Mouse (Mus musculus): ENCODE data around the gene Svop. TPM values are rescaled to one million over a fixed set of nuclear protein-coding genes. Genes with fewer than 3 reads are reported as not detected.

The Svop gene
- polyA plus RNA-seq, 1 experiment from 2014 or later = 102 TPM

DNA sequence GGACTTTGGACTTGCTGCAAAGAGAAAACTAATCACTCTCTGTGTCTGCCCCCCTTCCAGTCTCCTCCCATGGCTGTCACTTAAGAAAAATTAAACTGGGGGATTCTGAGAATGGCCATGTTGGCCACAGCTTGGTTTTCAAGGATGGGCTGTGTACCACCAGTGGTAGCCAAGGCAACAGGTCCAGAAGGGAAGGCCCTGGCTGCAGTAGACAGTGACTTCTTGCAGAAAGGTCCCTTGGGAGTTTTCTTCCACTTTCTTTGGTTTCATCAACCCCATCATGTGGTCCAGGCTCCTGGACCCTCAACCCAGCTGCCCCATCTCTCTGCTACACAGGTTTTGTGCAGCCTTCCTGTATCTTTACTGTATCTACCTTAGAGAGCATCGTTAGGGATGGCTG lies 50.5 kb downstream of the Svop start:
- Histone ChIP-seq H3K4me3 (replicated peaks; ENCODE audit: low read length) (no peak overlapping the region), H3K27me3 (replicated peaks; ENCODE audit: control insufficient read depth, insufficient read depth, low read length) (no peaks in the 10 kb centered on the region), H3K4me2 (ENCODE audit: low read length) (no peak overlapping the region), H3K9me3 (ENCODE audit: control insufficient read depth, low read length) (no peaks in the 10 kb centered on the region), H3K9ac (replicated peaks; ENCODE audit: low read depth, low read length) (no peak overlapping the region), H3K36me3 (ENCODE audit: control insufficient read depth, insufficient read depth) (peaks cover 13% of the 10 kb centered on the region), H3K27ac (ENCODE audit: low read length) (no peak overlapping the region), H3K4me1 (replicated peaks; ENCODE audit: control insufficient read depth, insufficient read depth, low read length) (no peaks in the 10 kb centered on the region)
- no peak for ATAC-seq
- 48% methylated on average over 1 of the region's 1 CpGs for WGBS

DNA sequence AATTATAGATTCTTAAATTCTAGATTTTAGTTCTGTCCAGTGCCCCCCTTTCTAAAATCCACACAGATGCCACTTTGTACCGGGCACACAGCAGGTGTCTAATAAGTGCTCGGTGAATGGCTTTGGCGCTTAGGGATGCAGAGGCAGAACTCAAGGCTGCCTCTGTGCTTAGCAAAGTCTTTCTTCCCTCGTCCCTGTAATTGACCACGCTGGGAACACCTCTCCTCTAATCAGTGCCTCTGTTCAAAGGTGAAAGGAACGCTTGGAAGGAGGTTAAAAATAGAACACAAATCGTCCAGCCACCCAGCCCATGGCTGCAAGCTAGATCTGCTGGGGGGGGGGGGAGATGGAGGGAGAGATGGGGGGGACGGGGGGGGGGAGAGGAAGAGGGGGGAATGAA lies 50.9 kb downstream of the Svop start:
- peaks cover 13% of the 10 kb centered on the region for H3K36me3 ChIP-seq (ENCODE audit: control insufficient read depth, insufficient read depth)
- no peak for ATAC-seq
- WGBS = 6% methylated on average over 7 of the region's 8 CpGs

GRCm38 (mm10) chr5:114035111-114035510 lies 56.3 kb downstream of the Svop start:
- Histone ChIP-seq H3K4me3 (replicated peaks; ENCODE audit: low read length) (no peak overlapping the region), H3K36me3 (ENCODE audit: control insufficient read depth, insufficient read depth) (peaks cover 15% of the 10 kb centered on the region; the same call in 1 of the 2 replicates), H3K27ac (ENCODE audit: low read length) (no peak overlapping the region), H3K9me3 (ENCODE audit: control insufficient read depth, low read length) (no peaks in the 10 kb centered on the region), H3K4me2 (ENCODE audit: low read length) (no peak overlapping the region), H3K4me1 (replicated peaks; ENCODE audit: control insufficient read depth, insufficient read depth, low read length) (no peaks in the 10 kb centered on the region), H3K27me3 (replicated peaks; ENCODE audit: control insufficient read depth, insufficient read depth, low read length) (no peaks in the 10 kb centered on the region), H3K9ac (replicated peaks; ENCODE audit: low read depth, low read length) (no peak overlapping the region)
- 55% methylated on average over 10 of the region's 10 CpGs for WGBS
- no peak for ATAC-seq

More for the DNA sequence above, 50.9 kb downstream of the Svop start:
- H3K27me3 ChIP-seq (replicated peaks; ENCODE audit: control insufficient read depth, insufficient read depth, low read length) = no peaks in the 10 kb centered on the region
- no peak overlapping the region for H3K27ac ChIP-seq (ENCODE audit: low read length)
- H3K4me3 ChIP-seq (replicated peaks; ENCODE audit: low read length) = no peak overlapping the region
- H3K4me1 ChIP-seq (replicated peaks; ENCODE audit: control insufficient read depth, insufficient read depth, low read length) = no peaks in the 10 kb centered on the region
- no peak overlapping the region for H3K4me2 ChIP-seq (ENCODE audit: low read length)
- no peaks in the 10 kb centered on the region for H3K9me3 ChIP-seq (ENCODE audit: control insufficient read depth, low read length)
- no peak overlapping the region for H3K9ac ChIP-seq (replicated peaks; ENCODE audit: low read depth, low read length)

- Histone ChIP-seq H3K27me3 (replicated peaks; ENCODE audit: control insufficient read depth, insufficient read depth, low read length) (no peaks in the 10 kb centered on the region), H3K4me2 (ENCODE audit: low read length) (no peak overlapping the region), H3K9me3 (ENCODE audit: control insufficient read depth, low read length) (no peaks in the 10 kb centered on the region), H3K4me3 (replicated peaks; ENCODE audit: low read length) (no peak overlapping the region), H3K9ac (replicated peaks; ENCODE audit: low read depth, low read length) (no peak overlapping the region), H3K27ac (ENCODE audit: low read length) (no peak overlapping the region), H3K4me1 (replicated peaks; ENCODE audit: control insufficient read depth, insufficient read depth, low read length) (no peaks in the 10 kb centered on the region), H3K36me3 (ENCODE audit: control insufficient read depth, insufficient read depth) (peaks cover 15% of the 10 kb centered on the region; the same call in 1 of the 2 replicates)
- WGBS = 86% methylated on average over 7 of the region's 7 CpGs
- no peak for ATAC-seq
Observed at GRCm38 (mm10) chr5:114034393-114034792, 57.0 kb downstream of the Svop start.

DNA sequence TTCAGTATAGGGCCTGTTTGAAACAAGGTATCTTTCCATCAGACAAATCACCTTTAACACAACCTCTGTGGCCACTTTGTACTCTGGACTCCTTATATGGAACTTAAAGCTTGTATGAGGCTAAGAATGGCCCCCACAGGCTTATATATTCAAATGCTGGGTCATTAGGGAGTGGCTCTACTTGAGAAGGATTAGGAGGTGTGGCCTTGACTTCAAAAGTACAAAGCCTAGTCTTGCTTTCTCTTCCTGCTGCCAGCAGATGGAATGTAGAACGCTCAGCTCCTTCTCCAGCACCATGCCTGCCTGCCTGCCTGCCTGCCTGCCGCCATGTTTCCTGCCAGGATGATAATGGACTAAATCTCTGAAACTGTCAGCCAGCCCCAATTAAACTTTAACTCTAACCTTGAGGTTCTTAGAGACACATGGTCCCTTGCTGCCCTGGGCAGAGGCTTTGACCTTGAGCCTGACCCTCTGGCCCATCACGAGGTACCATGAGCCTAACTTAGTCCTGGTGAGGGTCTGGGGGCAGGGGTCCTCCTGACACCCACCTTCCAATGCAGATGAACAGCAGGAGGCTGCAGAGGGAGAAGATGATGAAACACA lies 59.1 kb downstream of the Svop start:
- Histone ChIP-seq H3K9me3 (ENCODE audit: control insufficient read depth, low read length) (no peaks in the 10 kb centered on the region), H3K4me3 (replicated peaks; ENCODE audit: low read length) (no peak overlapping the region), H3K4me1 (replicated peaks; ENCODE audit: control insufficient read depth, insufficient read depth, low read length) (no peaks in the 10 kb centered on the region), H3K9ac (replicated peaks; ENCODE audit: low read depth, low read length) (no peak overlapping the region), H3K27me3 (replicated peaks; ENCODE audit: control insufficient read depth, insufficient read depth, low read length) (no peaks in the 10 kb centered on the region), H3K27ac (ENCODE audit: low read length) (no peak overlapping the region), H3K4me2 (ENCODE audit: low read length) (no peak overlapping the region), H3K36me3 (ENCODE audit: control insufficient read depth, insufficient read depth) (peaks cover 12% of the 10 kb centered on the region; the same call in 1 of the 2 replicates)
- ATAC-seq = no peak
- WGBS = 77% methylated on average over 3 of the region's 3 CpGs

- WGBS = 90% methylated on average over 12 of the region's 12 CpGs
Observed at GRCm38 (mm10) chr5:114030652-114031051, 60.7 kb downstream of the Svop start.

GRCm38 (mm10) chr5:114028111-114028510 lies 63.3 kb downstream of the Svop start:
- Histone ChIP-seq H3K27me3 (replicated peaks; ENCODE audit: control insufficient read depth, insufficient read depth, low read length) (no peaks in the 10 kb centered on the region), H3K9ac (replicated peaks; ENCODE audit: low read depth, low read length) (no peak overlapping the region), H3K4me1 (replicated peaks; ENCODE audit: control insufficient read depth, insufficient read depth, low read length) (0 out of 2 replicates have a peak, but pooled peaks cover 3% of the 10 kb centered on the region), H3K27ac (ENCODE audit: low read length) (no peak overlapping the region), H3K36me3 (ENCODE audit: control insufficient read depth, insufficient read depth) (peaks cover 5% of the 10 kb centered on the region; the same call in 1 of the 2 replicates), H3K4me3 (replicated peaks; ENCODE audit: low read length) (no peak overlapping the region), H3K9me3 (ENCODE audit: control insufficient read depth, low read length) (no peaks in the 10 kb centered on the region), H3K4me2 (ENCODE audit: low read length) (no peak overlapping the region)
- ATAC-seq = no peak
- 83% methylated on average over 12 of the region's 12 CpGs for WGBS

More at GRCm38 (mm10) chr5:114030652-114031051, 60.7 kb downstream of the Svop start:
- peaks cover 12% of the 10 kb centered on the region; the same call in 1 of the 2 replicates for H3K36me3 ChIP-seq (ENCODE audit: control insufficient read depth, insufficient read depth)
- no peaks in the 10 kb centered on the region for H3K9me3 ChIP-seq (ENCODE audit: control insufficient read depth, low read length)
- H3K4me3 ChIP-seq (replicated peaks; ENCODE audit: low read length) = no peak overlapping the region
- H3K27me3 ChIP-seq (replicated peaks; ENCODE audit: control insufficient read depth, insufficient read depth, low read length) = no peaks in the 10 kb centered on the region
- no peaks in the 10 kb centered on the region for H3K4me1 ChIP-seq (replicated peaks; ENCODE audit: control insufficient read depth, insufficient read depth, low read length)
- ATAC-seq = no peak
- H3K27ac ChIP-seq (ENCODE audit: low read length) = no peak overlapping the region
- no peak overlapping the region for H3K9ac ChIP-seq (replicated peaks; ENCODE audit: low read depth, low read length)
- H3K4me2 ChIP-seq (ENCODE audit: low read length) = no peak overlapping the region

DNA sequence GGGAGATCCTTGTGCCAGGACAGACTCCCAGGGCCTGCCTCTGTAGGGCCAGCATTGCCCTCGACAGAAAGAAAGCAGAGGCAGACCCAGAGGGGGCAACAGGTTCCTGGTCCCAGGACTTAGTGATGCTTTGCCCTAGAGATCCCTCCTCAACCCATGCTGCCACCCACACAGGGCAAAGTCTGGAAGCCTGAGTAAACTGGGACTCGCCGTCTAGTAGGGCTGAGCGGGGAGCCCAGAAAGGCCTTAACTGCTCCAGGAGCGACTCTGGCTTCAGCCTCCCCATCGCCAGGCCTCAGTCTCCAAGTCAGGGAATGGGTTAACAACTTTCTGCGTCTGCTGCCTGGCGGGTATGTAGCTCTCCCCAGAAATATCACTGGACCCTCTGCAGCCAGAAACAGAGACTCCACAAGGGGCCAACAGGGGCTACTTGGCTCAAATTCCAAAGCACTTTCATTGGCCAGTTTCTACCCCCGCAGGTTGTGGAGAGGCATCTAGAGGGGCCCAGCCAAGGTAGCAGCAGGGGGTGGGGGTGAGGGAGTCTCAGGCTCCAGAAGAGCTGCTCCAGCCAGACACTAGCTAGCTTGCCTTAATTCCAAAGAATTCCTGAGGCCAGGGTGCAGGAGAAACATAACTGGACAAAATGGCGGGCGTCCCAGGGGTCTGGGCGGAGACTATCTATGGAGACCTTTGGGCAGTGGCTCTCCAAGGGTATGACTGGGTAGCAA lies 64.0 kb downstream of the Svop start:
- peaks cover 3% of the 10 kb centered on the region; the same call in 1 of the 2 replicates for H3K36me3 ChIP-seq (ENCODE audit: control insufficient read depth, insufficient read depth)
- no peak for ATAC-seq
- H3K4me3 ChIP-seq (replicated peaks; ENCODE audit: low read length) = no peak overlapping the region
- no peaks in the 10 kb centered on the region for H3K27me3 ChIP-seq (replicated peaks; ENCODE audit: control insufficient read depth, insufficient read depth, low read length)
- H3K27ac ChIP-seq (ENCODE audit: low read length) = no peak overlapping the region
- no peak overlapping the region for H3K9ac ChIP-seq (replicated peaks; ENCODE audit: low read depth, low read length)
- no peak overlapping the region for H3K4me2 ChIP-seq (ENCODE audit: low read length)
- WGBS = 91% methylated on average over 12 of the region's 12 CpGs
- no peaks in the 10 kb centered on the region for H3K9me3 ChIP-seq (ENCODE audit: control insufficient read depth, low read length)
- H3K4me1 ChIP-seq (replicated peaks; ENCODE audit: control insufficient read depth, insufficient read depth, low read length) = 0 out of 2 replicates have a peak, but pooled peaks cover 3% of the 10 kb centered on the region

DNA sequence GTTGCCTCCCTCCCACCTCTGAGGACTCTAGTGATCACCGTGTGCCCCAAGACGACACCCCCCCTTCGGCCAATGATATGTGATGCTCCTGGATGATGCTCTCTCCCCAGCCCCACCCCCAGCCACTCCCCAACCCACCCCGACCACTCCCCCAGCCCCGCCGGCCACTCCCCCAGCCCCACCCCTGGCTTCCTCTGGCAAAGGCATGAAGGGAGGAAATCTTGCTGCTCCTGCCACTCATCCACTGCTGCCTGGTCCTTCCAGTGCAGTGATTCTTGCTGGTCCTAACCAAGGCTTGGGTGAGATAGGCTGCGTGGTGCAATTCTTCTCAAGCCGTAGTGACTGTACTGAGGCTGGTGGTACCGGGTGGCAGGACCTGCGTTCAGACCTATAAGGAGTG lies 66.5 kb downstream of the Svop start:
- H3K4me1 ChIP-seq (replicated peaks; ENCODE audit: control insufficient read depth, insufficient read depth, low read length) = 0 out of 2 replicates have a peak, but pooled peaks cover 3% of the 10 kb centered on the region
- WGBS = 12% methylated on average over 10 of the region's 10 CpGs
- H3K36me3 ChIP-seq (ENCODE audit: control insufficient read depth, insufficient read depth) = no peaks in the 10 kb centered on the region
- no peak overlapping the region for H3K4me2 ChIP-seq (ENCODE audit: low read length)
- peak; percentile 26; the same call in 1 of the 2 replicates for ATAC-seq
- no peak overlapping the region for H3K27ac ChIP-seq (ENCODE audit: low read length)
- no peak overlapping the region for H3K9ac ChIP-seq (replicated peaks; ENCODE audit: low read depth, low read length)
- H3K4me3 ChIP-seq (replicated peaks; ENCODE audit: low read length) = no peak overlapping the region
- no peaks in the 10 kb centered on the region for H3K9me3 ChIP-seq (ENCODE audit: control insufficient read depth, low read length)
- no peaks in the 10 kb centered on the region for H3K27me3 ChIP-seq (replicated peaks; ENCODE audit: control insufficient read depth, insufficient read depth, low read length)

Data from forebrain, embryonic 16.5 days (tissue).